Mouse (Mus musculus): ENCODE data around the gene Crip1.

- peak; percentile 31 for TF ChIP-seq POLR2A (IDR thresholded peaks at IDR 0.05; ENCODE audit: insufficient read depth, low read length)
- no peak for TF ChIP-seq CTCF (IDR thresholded peaks at IDR 0.05; ENCODE audit: low read depth, low read length)
- no peak for TF ChIP-seq EP300 (IDR thresholded peaks at IDR 0.05; ENCODE audit: insufficient read depth, low read depth, low read length)
Measured at GRCm38 (mm10) chr12:113151661-113152271, 5.7 kb downstream of the Crip1 start.
